Mouse (Mus musculus): ENCODE data around the gene Peg3. TPM values are rescaled to one million over a fixed set of nuclear protein-coding genes. Genes with fewer than 3 reads are reported as not detected.

Peg3 gene
- polyA plus RNA-seq (2021; fragmentation: Nextera tagmentation), result 38.3 and 40.4 TPM in 2 replicates
- long read RNA-seq, experiment 1, full-length matches to known transcripts, result 4 of 54 reads
- long read RNA-seq, experiment 1, partial matches to known transcripts, result 0 of 54 reads
- long read RNA-seq, experiment 1, other reads (novel, unspliced or antisense), result 50 of 54 reads
- long read RNA-seq, experiment 2, full-length matches to known transcripts, result 45 of 113 reads
- long read RNA-seq, experiment 2, partial matches to known transcripts, result 1 of 113 reads
- long read RNA-seq, experiment 2, other reads (novel, unspliced or antisense), result 67 of 113 reads

DNA sequence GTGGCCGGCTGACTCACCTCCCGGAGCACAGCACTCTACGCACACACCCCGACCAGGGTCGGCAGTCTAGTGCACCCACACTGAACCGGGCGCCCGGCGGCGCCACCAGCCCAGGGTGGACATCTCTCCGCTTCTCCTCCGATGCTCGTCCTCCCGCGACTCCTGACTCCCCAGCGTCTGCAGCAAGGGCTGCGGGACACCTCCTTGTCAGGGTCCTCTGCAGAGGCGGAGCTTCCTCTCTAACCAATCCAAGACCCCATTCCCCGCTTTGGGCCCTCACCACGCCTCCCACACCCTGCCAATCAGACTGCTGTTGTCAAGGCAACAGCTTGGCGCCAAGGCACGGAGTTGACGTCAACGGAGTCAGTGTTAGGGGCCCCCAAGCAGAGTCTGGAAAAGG is at the start of gene Peg3, which contains the start of gene Usp29:
Gene Peg3, minus strand, starts transcription at position 191 of the 400 bp plus-strand sequence.
Gene Usp29, plus strand, starts transcription at position 338 of the 400 bp plus-strand sequence.

DNA sequence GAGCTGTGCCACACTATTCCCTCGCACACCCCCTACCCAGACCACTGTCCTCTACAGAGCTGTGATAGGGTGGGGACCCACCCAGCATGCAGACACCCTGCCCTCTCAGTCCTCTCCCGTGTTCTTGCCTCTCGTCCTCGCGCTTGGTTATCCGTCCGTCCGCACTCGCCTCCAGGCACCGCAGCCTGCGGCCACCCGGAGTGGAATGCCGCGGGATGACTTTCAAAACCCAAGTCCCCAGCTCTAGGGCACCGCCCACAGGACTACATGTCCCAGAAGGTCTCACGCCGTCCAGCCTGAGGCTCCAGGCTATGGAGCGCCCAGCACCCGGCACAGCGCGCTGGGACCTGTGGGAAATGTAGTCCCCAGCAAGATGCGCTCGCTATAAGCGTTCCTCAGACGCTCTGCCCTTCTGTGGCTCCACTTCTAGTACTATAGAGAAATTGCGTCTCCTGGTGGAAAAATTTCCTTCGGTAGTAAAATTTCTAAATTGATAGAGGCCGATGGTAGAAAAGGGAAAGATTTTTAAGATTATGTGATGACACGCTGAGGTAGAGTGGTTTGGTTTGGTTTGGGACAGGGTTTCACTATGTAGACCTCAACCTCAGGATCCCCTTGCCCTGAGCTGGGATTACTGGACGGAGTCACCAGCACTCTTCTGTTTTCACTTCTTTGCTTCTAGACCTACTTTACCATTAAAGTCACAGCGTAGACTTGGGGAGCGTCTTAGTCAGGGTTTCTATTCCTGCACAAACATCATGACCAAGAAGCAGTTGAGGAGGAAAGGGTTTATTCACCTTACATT is 33.8 kb downstream of the Peg3 start, which contains the start of gene Zim1:
Gene Zim1, minus strand, starts transcription at position 210 of the 805 bp plus-strand sequence.

Other genes starting within 250 kb of the Peg3 start
- not detected in 2 replicates for gene Olfr5, start 243.5 kb downstream of the Peg3 start, polyA plus RNA-seq (2021; fragmentation: Nextera tagmentation)
- not detected in 2 replicates for gene Olfr1347, start 230.7 kb downstream of the Peg3 start, polyA plus RNA-seq (2021; fragmentation: Nextera tagmentation)
- gene Olfr1348, start 221.7 kb downstream of the Peg3 start, polyA plus RNA-seq (2021; fragmentation: Nextera tagmentation), result not detected in 2 replicates
- not detected in 2 replicates for gene Olfr1349, start 207.5 kb downstream of the Peg3 start, polyA plus RNA-seq (2021; fragmentation: Nextera tagmentation)
- gene Olfr1350, start 165.6 kb downstream of the Peg3 start, polyA plus RNA-seq (2021; fragmentation: Nextera tagmentation), result not detected in 2 replicates
- gene Zim1, start 34.0 kb downstream of the Peg3 start, polyA plus RNA-seq (2021; fragmentation: Nextera tagmentation), result 0.98 and 2.4 TPM in 2 replicates
- 3.4 and 4.3 TPM in 2 replicates for gene Usp29, start 147 bp upstream of the Peg3 start, polyA plus RNA-seq (2021; fragmentation: Nextera tagmentation)